Mouse (Mus musculus) v-Abl transformed pro-B cells (cell line): ENCODE measurements around the gene Bcap31.
"Not testable (repeated sequence)": the region's sequence is repeated elsewhere in the genome, so short reads cannot be mapped to it uniquely, and the experiment has no call there.

ENCODE experiments used
- in situ Hi-C, 2 experiments: fragments of 400-800 bp; cut with MboI; formaldehyde crosslinking; loops; one replicate each; pipeline ENCODE4 v1.15.1; 2025; ENCODE audit not compliant: unreplicated experiment in 2 of 2

Bcap31 gene

DNA sequence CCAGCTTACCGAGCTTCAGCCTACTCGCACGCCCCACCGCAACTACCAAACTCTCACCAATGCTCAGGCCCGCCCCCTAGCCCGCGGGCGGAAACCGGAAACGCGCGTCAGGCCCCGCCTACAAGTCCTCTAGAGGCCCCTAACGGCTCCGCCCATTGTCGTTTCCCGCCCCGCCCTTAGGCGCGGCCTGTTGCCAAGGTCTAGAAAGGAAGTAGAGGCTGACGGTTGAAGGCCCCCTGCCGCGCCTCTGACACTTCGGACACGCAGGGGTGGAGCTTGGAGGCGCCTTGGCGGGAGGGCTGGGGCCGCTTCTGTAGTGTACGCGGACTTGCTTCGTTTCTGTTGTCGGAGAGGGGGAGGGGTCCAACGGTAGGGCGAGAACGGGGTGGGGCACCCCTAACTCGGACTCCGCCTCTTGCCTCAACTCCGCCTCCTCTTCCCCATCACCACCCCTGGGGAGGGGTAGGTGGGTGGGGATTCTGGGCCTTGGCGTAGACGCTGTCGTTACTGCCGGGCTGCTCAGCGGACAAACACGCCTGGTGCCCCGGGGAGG, at the start of gene Bcap31, which contains the start of gene Abcd1:
Gene Bcap31 (minus strand): TSS at position 67 of the 553 bp plus-strand sequence.
Gene Abcd1 (plus strand): TSS at position 489 of the 553 bp plus-strand sequence.
- in situ Hi-C loops: loop anchor here (5.0 to 25.0 kb wide), 5 partner anchors 59 to 1696 kb away; partner anchors contain the start of genes Brcc3 (in 1 of the 2), Cmc4 (in 1 of the 2), Mtcp1 (in 1 of the 2) and Srpk3 (in 1 of the 2)

DNA sequence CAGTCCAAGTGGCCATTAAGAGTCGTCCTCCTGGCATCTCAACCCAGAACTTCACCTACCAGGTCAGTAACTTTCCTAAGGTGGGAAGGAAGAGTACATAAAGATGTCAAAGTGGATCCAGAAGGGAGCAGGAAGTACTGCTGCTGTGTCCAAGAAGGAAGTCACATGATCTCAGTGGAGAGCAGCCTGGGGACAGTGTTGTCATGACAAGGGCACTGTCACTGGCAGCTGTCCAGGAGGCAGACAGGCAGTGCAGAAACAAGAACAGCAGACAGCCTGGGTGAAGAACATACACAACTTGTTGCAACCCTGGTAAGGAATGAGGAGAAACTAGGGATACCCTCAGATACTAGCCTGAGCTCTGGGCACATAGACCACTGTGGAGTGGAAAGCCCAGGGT, 49.3 kb upstream of the Bcap31 start:
- in situ Hi-C loops: no loop called here

DNA sequence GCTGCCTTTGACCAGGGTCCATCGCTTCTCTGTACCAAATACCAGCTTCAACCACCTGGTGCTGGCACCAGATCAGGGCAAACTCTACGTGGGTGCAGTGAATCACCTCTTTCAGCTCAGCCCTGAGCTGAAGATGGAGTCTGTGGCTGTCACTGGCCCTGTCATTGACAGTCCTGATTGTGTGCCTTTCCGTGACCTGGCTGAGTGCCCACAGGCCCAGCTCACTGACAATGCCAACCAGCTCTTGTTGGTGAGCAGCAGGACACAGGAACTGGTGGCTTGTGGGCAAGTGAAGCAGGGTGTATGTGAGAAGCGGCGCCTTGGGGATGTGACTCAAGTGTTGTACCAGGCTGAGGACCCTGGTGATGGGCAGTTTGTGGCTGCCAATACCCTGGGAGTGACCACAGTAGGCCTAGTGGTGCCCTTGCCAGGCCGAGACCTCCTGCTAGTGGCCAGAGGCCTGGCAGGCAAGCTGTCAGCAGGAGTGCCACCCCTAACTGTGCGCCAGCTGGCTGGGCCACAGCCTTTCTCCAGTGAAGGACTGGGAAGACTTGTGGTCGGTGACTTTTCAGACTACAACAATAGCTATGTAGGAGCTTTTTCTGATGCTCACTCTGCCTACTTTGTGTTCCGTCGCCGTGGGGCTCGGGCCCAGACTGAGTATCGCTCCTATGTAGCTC, 42.8 kb upstream of the Bcap31 start:
- in situ Hi-C loops: no loop called here

DNA sequence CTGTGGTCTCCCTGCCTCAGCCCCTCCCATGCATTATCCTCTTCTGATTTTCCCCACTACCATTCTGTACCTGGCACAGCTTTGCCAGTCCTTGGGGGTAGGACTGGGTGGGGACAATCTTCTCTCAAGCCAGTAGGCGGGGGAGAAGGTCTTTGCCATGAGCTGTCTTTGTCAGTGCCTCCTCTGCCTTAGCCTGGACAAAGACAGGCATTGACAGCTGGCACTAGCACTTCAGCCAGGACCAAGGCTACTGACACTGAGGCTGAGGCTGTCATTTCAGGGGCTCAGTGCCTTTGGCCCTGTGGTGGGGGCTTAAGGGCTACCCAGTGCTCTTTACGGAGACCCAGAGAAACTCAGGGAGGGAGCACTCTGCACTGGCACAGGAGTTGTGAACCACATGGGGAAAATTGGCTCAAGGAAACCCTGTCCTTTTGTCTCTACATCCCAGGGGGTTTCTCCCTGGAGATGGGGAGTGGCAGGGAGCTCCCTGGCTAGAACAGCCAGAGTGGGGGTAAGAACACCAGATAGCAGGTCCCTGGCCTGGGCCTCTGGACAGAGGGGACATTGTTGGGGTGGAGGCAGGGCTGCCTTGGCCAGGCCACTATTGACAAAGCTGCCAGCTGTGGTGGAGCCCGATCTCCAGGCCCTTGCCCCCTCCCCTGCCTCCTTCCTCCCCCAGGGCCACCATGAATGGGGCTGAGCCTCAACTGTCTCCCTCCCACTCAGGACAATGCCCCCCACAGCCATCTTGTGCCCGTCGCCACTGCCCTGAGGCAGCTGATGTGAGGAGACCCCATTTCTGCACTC, 40.6 kb upstream of the Bcap31 start, which contains the start of gene Plxnb3:
Gene Plxnb3 (plus strand): TSS at position 757 of the 807 bp plus-strand sequence.
- in situ Hi-C loops: no loop called here

DNA sequence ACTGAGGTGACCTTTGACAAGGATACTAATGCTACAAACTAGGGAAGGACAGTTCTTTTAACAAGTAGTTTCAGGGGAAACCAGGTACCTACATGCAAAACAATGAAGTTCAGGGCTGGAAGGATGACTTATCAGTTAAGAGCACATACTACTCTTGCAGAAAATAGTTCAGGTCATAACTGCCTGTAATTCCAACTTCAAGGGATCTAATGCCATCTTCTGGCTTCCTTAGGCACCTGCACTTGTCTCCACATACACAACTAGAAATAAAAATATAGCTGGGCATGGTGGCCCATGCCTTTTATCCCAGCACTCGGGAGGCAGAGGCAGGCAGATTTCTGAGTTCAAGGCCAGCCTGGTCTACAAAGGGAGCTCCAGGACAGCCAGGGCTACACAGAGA, 33.0 kb upstream of the Bcap31 start:
- in situ Hi-C loops: no loop called here

DNA sequence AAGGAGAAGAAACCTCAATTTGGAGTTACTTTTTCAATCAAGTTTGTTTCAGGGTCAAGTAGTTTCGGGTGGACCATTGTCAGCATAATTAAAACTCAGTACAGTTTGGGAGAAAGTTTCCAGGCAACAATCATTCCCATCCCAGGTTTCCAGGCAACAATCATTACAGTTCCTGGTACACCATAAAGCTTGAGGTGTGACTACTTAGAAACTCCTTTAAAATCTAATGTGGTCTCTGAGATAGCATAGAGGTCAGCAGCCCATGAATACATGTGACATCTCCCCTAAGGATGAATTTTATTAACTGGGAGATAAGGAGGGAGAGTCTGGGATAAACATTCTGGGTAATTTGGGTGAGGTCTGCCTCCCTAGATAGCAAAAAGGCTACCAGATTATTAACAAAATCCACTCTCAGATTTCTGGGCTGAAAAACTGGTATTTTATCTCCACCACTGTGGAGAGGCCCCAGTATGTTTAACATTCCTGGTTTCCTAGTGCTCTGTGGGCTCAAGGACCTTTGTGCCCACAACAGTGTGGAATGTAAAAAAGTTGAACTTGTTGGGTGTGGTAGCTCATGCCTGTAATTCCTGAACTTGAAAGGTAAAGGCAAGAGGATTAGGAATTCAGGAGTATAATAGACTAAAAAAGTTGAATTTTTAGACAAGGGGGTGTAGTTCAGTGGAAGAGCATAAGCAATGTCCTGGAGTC, 29.0 kb upstream of the Bcap31 start:
- in situ Hi-C loops: no loop called here

DNA sequence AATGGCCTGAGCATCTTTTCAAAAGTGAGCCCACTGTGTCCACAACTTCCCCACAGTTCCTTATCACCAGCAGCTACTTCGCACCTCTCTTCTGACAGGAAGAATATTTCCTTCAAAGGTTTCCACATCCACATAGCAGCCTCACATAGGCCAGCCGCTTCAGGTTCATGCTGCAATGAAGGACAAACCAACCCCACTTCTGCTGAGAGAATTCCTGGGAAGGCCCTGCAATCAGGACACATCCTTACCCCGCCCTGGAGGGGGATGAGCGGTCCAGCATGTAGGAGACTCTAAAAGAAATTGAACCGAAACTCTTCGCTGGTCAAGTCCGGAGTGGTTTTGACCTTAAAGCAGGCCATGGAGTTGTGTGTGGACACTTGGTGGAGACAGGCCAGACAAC, 23.9 kb upstream of the Bcap31 start:
- in situ Hi-C loops: not testable (repeated sequence)

DNA sequence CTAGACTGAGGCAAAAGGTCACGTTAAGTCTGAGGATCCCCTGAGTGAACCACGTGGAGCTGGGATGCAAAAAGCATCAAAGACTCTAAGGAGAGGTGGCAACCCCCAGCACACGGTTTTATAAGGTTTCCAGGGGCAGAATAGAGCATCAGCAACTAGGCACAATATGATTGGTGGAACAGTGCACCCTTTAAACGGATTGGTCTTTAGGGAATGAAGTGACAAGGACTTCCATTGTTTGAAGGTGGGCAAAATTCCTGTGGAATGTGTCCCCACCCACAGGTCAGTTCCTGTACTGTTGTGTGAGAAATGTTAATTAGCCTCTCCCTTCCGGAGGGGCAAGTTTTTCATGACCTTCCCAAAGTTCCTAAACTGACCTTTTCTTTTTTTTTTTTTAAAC, 23.2 kb upstream of the Bcap31 start:
- in situ Hi-C loops: no loop called here

DNA sequence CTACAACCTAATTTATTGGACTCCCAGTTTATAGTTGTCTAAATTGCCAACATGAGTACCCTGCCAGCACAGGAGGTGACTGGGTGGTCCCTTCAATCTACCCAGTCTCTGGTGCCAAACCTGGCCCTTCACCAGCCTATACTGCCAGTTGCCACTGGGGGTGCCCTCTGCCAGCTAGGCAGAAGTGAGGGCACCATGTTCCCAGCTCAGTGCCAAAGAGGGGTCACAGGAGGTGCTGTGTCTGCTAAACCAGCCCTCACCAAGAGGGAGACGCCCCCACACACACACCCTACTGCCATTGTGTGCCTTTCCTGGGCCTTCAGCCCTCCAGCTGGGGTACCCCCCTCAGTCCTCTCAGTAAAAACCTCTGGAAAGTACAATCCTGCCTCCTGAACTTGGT, 22.2 kb upstream of the Bcap31 start:
- in situ Hi-C loops: no loop called here

DNA sequence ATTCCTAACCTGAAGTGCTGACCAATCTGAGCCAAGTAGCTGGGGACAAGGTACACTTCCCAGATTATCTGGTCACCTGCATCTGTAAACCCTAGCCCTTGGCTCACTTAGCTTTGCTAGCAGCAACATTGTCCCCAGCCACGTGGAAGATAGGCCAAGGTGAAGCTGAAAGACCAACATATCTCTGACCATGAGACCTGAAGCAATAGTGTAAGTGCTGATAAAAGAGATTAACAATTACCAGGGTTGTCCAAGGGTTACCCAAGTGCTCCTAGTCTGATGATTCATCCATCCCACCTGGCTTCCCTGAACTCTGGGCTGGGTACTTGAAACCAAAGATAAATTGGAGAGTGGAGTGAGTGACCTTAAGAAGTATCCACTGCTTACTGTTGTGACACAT, 14.9 kb upstream of the Bcap31 start:
- in situ Hi-C loops: no loop called here

DNA sequence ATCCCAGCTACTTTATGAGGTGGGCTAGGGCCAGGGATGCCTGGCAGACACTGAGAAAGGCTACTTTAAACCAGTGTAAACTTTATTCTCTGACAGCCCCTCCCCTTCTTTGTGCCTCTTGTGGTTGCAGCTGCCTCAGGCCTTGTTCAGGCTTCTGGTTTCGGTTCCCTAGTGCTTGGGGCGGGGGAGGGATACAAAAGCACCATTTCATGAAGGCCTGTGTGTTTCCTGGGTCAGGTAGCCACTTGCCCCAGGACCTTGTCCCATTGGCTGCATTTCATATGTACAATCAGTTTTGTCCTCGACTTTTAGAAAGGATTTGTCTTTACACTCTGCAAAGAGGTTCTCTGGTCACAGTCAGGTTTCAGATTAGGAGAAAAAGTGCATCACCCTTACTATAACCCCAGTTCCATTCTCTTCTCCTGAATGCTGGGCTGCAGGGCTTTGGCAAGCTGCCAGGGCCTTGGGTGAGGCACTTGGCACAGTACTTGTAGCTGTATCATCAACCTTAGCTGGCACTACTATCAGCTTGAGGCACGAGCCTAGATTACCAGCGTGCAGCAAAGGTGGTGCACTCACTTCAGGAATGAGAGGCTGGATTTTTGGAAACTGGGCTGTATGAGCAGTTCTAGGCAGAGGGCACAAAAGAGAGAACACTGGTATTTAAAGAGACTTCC, 2.8 kb upstream of the Bcap31 start:
- in situ Hi-C loops: loop anchor here (5.0 to 25.0 kb wide), 5 partner anchors 56 to 1693 kb away; partner anchors contain the start of genes Brcc3 (in 1 of the 2), Cmc4 (in 1 of the 2), Mtcp1 (in 1 of the 2) and Srpk3 (in 1 of the 2)

DNA sequence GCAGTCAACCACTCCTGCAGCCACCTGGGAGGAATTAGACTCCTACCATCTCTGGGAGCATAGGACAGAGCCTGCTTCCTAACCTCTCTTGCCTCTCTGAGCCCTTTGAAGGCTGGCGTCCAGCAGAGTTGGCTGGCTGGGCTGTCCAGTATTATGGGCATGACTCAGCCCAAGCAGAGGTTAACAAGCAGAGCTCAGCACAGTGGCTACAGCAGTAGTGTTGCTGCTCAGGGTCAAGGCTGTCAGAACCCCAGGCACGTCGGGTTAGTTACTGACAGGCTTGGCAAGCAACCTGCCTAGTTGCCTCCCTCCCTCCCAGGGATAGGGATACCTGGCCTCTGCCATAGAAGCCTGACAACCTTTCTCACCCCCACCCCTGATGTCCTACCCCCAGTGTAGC, 2.3 kb upstream of the Bcap31 start:
- in situ Hi-C loops: loop anchor here (5.0 to 25.0 kb wide), 5 partner anchors 57 to 1694 kb away; partner anchors contain the start of genes Brcc3 (in 1 of the 2), Cmc4 (in 1 of the 2), Mtcp1 (in 1 of the 2) and Srpk3 (in 1 of the 2)

DNA sequence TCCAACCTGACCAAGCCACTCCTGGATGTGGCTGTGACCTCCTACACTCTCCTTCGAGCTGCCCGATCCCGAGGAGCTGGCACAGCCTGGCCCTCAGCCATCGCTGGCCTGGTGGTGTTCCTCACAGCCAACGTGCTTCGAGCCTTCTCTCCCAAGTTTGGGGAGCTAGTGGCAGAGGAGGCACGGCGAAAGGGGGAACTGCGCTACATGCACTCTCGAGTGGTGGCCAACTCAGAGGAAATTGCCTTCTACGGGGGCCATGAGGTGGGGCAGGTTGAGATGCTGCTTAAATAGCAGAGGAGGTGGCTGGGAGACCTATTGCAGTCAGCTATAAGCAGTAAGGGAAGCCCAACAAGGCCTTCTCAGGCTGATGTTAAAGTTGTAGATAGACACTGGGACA, 1.7 kb upstream of the Bcap31 start:
- in situ Hi-C loops: loop anchor here (5.0 to 25.0 kb wide), 5 partner anchors 57 to 1695 kb away; partner anchors contain the start of genes Brcc3 (in 1 of the 2), Cmc4 (in 1 of the 2), Mtcp1 (in 1 of the 2) and Srpk3 (in 1 of the 2)

DNA sequence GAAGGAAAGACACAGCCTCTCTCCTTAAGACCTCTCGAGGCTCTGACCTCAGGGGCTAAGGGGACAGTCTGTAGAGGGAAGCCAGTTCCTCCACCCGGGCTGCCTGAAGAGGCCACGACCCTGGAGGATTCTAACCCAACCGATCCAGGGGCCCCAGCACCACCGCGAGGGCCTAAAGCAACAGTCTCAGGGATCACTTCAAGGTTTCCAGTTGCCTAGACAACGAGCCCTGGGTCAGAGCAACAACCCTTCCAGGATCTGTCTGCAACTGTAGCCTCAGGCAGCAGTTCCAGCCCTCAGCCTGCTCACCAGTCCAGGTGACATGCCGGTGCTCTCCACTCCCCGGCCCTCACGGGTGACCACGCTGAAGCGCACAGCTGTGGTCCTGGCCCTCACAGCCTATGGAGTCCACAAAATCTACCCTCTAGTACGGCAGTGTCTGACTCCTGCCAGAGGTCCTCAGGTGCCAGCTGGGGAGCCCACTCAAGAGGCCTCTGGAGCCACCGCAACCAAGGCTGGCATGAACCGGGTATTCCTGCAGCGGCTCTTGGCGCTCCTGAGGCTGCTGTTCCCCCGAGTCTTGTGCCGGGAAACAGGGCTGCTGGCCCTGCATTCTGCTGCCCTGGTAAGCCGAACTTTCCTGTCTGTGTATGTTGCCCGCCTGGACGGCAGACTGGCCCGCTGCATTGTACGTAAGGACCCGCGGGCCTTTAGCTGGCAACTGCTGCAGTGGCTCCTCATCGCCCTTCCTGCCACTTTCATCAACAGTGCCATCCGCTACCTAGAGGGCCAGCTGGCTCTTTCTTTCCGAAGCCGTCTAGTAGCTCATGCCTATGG, 952 bp upstream of the Bcap31 start:
- in situ Hi-C loops: loop anchor here (5.0 to 25.0 kb wide), 5 partner anchors 58 to 1695 kb away; partner anchors contain the start of genes Brcc3 (in 1 of the 2), Cmc4 (in 1 of the 2), Mtcp1 (in 1 of the 2) and Srpk3 (in 1 of the 2)

DNA sequence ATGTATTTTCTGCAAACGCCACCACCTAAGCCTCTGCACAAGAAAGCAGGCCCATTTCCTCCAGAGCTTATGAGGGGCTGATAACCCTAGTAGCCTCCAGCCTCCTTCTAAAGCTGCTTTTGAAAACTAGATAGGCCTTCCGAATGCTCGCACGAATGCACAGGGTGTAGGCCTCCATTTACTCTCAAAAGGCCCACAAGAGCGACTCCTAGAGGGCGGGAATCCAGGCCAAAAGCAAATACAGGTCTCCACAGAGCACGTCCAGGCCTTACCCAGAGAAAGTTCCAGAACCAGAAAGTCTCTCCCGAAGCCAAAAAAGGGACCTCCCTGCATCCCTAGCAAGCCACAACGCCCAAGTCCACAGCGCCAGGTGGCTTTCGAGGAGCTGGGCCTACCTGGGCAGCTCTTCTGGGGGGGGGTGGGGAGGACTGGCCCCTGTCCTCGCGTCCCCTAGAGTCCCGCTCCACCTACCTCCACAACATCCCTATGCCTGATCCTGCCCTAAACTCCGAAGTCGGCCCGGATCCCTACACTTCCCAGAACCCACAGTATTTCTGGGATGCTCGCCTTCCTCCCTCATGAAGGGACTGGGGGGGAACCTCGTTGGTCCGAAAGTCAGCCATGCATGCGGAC, 383 bp downstream of the Bcap31 start:
- in situ Hi-C loops: loop anchor here (5.0 to 25.0 kb wide), 5 partner anchors 59 to 1697 kb away; partner anchors contain the start of genes Brcc3 (in 1 of the 2), Cmc4 (in 1 of the 2), Mtcp1 (in 1 of the 2) and Srpk3 (in 1 of the 2)

DNA sequence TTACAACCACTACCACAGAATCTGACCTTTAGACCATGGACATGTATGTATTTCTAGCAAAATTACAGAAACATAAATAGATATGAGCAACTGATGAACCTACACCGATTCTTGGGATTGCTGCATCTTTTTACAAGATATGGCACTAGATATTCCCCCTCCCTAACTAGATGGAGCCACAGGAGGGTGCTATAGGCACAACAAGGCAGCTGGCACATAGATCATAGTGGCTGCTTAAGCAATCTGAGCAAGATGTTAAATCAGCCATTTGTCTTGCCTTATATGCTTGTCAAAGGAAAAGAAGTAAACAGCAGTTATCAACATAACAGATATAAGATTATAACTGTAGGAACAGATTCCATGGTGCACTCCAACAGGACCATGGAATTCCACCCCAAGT, 15.5 kb downstream of the Bcap31 start:
- in situ Hi-C loops: loop anchor here (25.0 kb wide), 2 partner anchors 712 to 1712 kb away; partner anchors contain the start of genes Brcc3 (in 1 of the 2), Cmc4 (in 1 of the 2) and Mtcp1 (in 1 of the 2)

DNA sequence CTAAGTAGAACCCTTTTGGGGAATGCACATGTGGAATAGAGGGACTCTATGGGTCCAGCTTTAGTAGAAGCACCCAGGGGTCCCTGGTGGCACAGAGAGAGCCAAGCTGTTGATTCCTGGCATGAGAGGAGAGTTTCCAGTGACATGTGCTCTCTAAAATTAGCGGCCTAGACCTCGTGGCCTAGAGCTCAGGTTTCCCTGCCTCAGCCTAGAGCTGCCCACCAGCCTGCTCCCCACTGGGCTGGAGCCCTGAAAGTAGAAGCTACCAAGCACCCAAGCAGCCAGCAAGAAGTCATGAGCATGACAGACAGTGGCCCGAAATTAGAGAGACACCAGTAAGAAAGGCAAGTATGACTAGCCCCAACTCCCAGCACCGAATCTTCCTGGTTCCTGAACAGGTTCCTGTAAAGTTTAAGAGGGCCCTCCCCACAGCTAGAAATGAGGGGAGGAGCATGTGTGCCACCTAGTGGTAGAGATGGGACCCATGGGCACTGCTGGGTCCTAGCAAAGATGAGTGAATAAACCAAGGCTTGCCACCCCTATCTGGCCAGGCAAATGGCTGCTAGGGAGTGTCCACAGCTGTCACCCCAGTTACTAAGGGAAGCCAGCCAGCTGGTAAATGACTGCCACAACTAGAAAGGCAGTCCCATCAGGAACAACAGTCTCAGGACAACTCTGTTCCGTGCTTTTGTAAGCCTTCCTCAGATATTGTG, 24.9 kb downstream of the Bcap31 start:
- in situ Hi-C loops: no loop called here
